Mouse (Mus musculus) small intestine, adult 2 months (tissue): Measurements from ENCODE around the gene Dnali1. TPM values are rescaled to one million over a fixed set of nuclear protein-coding genes. Genes with fewer than 3 reads are reported as not detected.

Source experiments
- H3K27ac ChIP-seq: fragments of 200-500 bp; 2 replicates; pipeline ENCODE4 v1.5.1; 2012; ENCODE audit warnings: low read depth, low read length, control low read depth, inconsistent platforms; ENCODE audit not compliant: insufficient read depth
- H3K27me3 ChIP-seq: fragments of 200-500 bp; 2 replicates; pipeline ENCODE4 v1.6.1; 2012; ENCODE audit warnings: mild to moderate bottlenecking, moderate library complexity, low read length, inconsistent platforms; ENCODE audit not compliant: control insufficient read depth, insufficient read depth
- H3K36me3 ChIP-seq: fragments of 200-500 bp; 2 replicates; pipeline ENCODE4 v1.6.1; 2012; ENCODE audit warnings: mild to moderate bottlenecking, low read length, control low read depth, inconsistent platforms; ENCODE audit not compliant: control insufficient read depth, insufficient read depth
- H3K4me1 ChIP-seq: fragments of 200-500 bp; 2 replicates; pipeline ENCODE4 v1.6.1; 2012; ENCODE audit warnings: low read length, inconsistent platforms, mixed read lengths; ENCODE audit not compliant: control insufficient read depth, insufficient read depth, insufficient read length
- H3K4me3 ChIP-seq: fragments of 200-500 bp; 2 replicates; pipeline ENCODE4 v1.5.1; 2012; ENCODE audit warnings: low read depth, mild to moderate bottlenecking, control low read depth, inconsistent platforms, low read length, moderate library complexity
- CTCF ChIP-seq: fragments of 200-500 bp; IDR thresholded peaks from 2 replicates; pipeline ENCODE4 v1.5.1; 2012; ENCODE audit warnings: low read depth, mild to moderate bottlenecking, control low read depth, inconsistent platforms, low read length, moderate library complexity, mixed read lengths; ENCODE audit not compliant: insufficient replicate concordance, insufficient read length; ENCODE audit errors: extremely low read depth
- POLR2A ChIP-seq: fragments of 200-500 bp; IDR thresholded peaks from 2 replicates; pipeline ENCODE4 v1.6.1; 2012; ENCODE audit warnings: low read depth, mild to moderate bottlenecking, control low read depth, inconsistent platforms, low read length, moderate library complexity
- WGBS: fragments of 180-500 bp; shearing (Covaris S2); methylation state at CpG from one replicate; pipeline ENCODE4 v1.1.7; 2018; 5-methylcytosine and 5-hydroxymethylcytosine counted together
- polyA plus RNA-seq: library from polyadenylated mRNA; depleted of rRNA; stranded (reverse); fragments of >200 nt; gene quantifications from 2 replicates; pipeline ENCODE4 v1.2.3, GENCODE M21; 2012

Gene Dnali1
- polyA plus RNA-seq, 1 experiment, result not detected

DNA sequence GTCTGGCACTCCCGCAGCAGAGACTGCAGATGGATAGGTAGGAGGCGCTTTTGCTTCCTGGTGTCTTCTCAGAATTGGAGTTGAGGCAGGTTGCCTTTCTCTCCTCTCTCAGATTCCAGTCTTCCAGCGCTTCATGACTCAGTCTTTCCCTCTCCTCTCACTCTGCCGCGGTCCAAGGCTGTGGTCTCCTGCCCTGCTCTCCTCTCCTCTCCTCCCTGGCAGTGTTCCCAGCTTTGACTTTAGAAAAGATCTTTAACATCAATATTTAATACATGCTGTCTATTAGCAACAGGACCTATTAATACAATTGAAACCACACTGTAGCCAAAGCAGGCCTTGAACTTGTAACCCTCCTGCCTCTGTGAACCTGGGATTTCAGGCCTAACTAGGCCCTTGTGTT lies 30.6 kb upstream of the Dnali1 start:
- TF ChIP-seq POLR2A (no peak), CTCF (no peak)
- Histone ChIP-seq H3K27me3 (no peaks in the 10 kb centered on the region), H3K4me3 (no peak overlapping the region), H3K27ac (no peak overlapping the region), H3K4me1 (no peaks in the 10 kb centered on the region), H3K36me3 (peaks cover 2% of the 10 kb centered on the region)
- 79% methylated on average over 5 of the region's 5 CpGs for WGBS

DNA sequence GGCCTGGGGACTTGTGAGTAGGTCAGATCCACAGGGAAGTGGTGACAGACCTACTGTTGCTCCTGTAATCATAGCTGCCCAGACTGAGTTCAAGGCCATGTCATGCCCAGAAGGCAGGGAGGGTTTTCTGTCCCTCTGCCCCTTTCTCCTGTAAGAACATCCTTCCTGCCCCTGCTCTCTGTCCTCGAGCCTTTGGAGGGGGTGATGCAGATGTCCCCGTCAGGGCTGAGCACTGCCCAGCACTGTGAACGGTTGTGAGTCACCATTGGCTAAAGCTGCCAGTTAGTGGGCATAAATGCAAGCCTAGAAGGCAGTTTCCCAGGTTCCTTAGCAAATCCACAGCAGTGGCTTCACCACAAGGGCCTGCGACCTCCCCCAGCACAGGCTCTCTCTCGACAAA lies 27.5 kb upstream of the Dnali1 start:
- WGBS, result 86% methylated on average over 5 of the region's 5 CpGs
- Histone ChIP-seq H3K27me3 (no peaks in the 10 kb centered on the region), H3K27ac (no peak overlapping the region), H3K4me1 (no peaks in the 10 kb centered on the region), H3K36me3 (peaks cover 17% of the 10 kb centered on the region), H3K4me3 (no peak overlapping the region)
- TF ChIP-seq POLR2A (no peak), CTCF (no peak)

DNA sequence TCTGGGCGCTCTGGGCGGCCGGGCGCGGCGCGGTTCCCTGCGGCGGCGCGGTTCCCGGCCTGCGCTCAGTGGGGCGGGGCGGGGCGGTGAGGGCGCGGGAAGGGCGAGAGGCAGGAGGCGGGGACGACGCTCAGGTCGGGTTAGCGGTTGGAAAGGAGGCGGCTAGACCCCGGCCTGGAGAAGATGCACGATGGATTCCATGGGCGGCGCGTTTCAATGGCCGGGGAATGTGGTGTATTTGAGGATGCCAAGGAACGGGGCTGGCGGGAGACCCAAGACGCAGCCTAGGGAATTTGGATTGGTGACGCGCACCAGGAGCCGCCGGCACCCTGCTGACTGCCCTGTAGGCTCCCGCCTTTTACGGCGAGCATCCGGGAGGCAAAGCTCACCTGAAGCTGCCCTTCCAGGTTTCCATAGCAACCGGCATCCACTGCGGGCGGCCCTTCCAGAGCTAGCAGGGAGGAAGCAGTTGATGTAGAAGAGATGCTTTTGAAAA lies 19.9 kb upstream of the Dnali1 start:
- H3K27me3 ChIP-seq, result no peaks in the 10 kb centered on the region
- H3K4me1 ChIP-seq, result peaks cover 2% of the 10 kb centered on the region; the same call in 1 of the 2 replicates
- WGBS, result under 1% methylated on average over 45 of the region's 45 CpGs
- peak overlapping the region; percentile 92 for H3K4me3 ChIP-seq
- H3K27ac ChIP-seq, result peak overlapping the region; percentile 92
- H3K36me3 ChIP-seq, result peaks cover 12% of the 10 kb centered on the region; the same call in 1 of the 2 replicates
- TF ChIP-seq CTCF, result no peak
- TF ChIP-seq POLR2A, result no peak

DNA sequence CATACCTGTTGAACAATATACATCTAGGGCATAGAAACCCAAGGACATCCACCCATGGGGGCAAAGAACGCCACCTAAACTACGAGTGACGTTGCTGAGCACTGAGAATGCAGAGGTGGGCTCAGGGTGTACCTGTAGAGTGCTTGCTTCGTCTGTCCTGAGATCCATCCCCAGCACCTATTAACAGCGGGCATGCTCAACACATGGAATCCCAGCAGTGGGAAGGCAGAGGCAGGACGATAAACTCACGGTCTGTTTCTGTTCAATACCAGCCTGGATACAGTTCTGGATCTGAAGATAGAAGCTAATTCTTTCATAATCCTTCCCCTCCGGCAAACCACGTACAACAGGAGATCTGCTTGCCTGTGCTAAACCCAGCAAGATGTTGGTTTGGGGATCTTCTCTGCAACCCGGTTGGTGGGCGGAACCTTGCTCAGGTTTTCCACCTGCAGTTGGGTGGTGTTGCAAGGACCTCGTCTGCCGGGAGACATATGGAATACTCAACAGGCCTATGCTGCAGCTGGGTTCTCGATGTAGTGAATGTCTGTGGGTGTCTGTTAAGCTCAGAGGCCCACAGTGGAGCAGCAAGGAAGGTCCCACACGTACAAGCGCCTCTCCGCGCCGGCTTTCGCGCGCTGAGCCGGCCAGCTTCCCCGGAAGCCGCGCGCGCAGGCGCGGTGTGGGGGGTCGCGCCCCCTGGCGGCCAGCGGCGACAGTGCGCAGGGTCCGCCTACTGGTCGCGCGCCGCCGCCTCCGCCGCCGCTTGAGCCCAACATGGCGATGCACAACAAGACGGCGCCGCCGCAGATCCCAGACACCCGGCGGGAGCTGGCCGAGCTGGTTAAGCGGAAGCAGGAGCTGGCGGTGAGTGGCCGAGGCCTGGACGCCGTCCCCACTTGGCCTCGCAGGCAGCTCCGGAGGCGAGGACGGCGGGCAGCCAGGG lies 19.2 kb upstream of the Dnali1 start, which contains the start of gene Meaf6:
Gene Meaf6 (plus strand): TSS at position 732 of the 943 bp plus-strand sequence.
- Histone ChIP-seq H3K27ac (peak within 1 kb of the TSS; percentile 92), H3K36me3 (peaks cover 6% of the 10 kb centered on the region; the same call in 1 of the 2 replicates), H3K4me1 (peaks cover 2% of the 10 kb centered on the region; the same call in 1 of the 2 replicates), H3K4me3 (peak within 1 kb of the TSS; percentile 92), H3K27me3 (no peaks in the 10 kb centered on the region)
- 2% methylated on average over 63 of the region's 63 CpGs for WGBS
- TF ChIP-seq CTCF (peak; percentile 90), POLR2A (peak; percentile 59)

DNA sequence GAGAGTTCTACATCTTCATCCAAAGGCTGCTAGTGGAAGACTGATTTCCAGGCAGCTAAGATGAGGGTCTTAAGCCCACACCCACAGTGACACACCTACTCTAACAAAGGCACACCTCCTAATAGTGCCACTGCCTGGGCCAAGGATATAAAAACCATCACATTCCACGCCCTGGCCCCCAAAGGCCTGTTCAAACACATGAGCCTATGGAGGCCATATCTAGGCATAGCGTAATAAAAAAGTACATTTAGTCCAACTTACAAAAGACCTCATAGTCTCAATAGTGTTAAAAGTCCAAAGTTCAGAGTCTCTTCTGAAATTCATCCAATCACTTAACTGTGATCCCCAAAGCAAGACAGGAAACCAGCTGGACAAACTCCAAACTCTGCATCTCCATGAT lies 13.2 kb upstream of the Dnali1 start:
- TF ChIP-seq CTCF (no peak), POLR2A (no peak)
- Histone ChIP-seq H3K27ac (no peak overlapping the region), H3K4me1 (peaks cover 6% of the 10 kb centered on the region; the same call in 1 of the 2 replicates), H3K4me3 (no peak overlapping the region), H3K27me3 (no peaks in the 10 kb centered on the region), H3K36me3 (peaks cover 24% of the 10 kb centered on the region)
- 45% methylated on average over 2 of the region's 2 CpGs for WGBS

DNA sequence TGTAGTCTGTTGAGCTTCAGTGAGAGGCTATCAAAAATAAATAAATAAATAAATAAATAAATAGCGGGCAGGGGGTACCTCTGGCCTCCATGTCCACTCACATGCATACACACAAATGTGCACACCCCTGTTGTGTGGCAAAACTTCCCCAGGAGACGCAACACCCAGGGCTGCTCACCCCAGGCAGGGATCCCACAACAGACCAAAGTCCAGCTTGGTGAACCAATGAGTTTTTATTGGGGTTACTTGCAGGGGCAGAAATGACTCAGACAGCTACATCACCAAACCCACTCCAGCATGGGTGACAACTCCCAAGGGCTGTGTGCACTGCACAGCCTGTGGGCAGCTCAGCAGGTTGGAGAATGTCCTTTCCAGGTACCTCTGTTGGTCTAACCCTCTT lies 12.2 kb upstream of the Dnali1 start:
- no peak overlapping the region for H3K4me3 ChIP-seq
- 50% methylated on average over 2 of the region's 2 CpGs for WGBS
- H3K4me1 ChIP-seq, result peaks cover 6% of the 10 kb centered on the region; the same call in 1 of the 2 replicates
- H3K36me3 ChIP-seq, result peaks cover 34% of the 10 kb centered on the region
- peak overlapping the region; percentile 3; the same call in 1 of the 2 replicates for H3K27ac ChIP-seq
- no peak for TF ChIP-seq POLR2A
- TF ChIP-seq CTCF, result no peak
- H3K27me3 ChIP-seq, result no peaks in the 10 kb centered on the region
